ENCODE assay signal across 10 mouse cellular contexts in genomic region chr10:99941665-99942064, GRCm38 (mm10).
DNase-seq lines count a peak whose midpoint lies in the region; ATAC-seq lines count a peak whose summit lies in the region.
"Had no signal": no experiment of that assay in that cellular context is flagged by ENCODE, and none has a peak within 500 bp of the region (broad histone marks: within the 10 kb centered on the region; RNA-seq: fewer than 3 reads in every experiment).

No protein-coding gene starts in this region.

- H3K9ac ChIP-seq in heart, embryonic 15.5 days, result no peak overlapping the region
- no peak overlapping the region for H3K9ac ChIP-seq in heart, embryonic 12.5 days
- no peak overlapping the region for H3K9ac ChIP-seq in midbrain, embryonic 16.5 days (ENCODE audit: low read depth, low read length)
- H3K9ac ChIP-seq: limb, embryonic 12.5 days had no signal

- H3K4me2 ChIP-seq in heart, embryonic 15.5 days, result 0 out of 2 replicates have a peak overlapping the region, but pooled peaks have one; percentile 11
- no peak overlapping the region for H3K4me2 ChIP-seq in heart, embryonic 12.5 days
- peak overlapping the region; percentile 31; the same call in 1 of the 2 replicates for H3K4me2 ChIP-seq in midbrain, embryonic 16.5 days (ENCODE audit: low read length)
- H3K4me2 ChIP-seq: limb, embryonic 12.5 days had no signal

- H3K4me1 ChIP-seq in heart, embryonic 15.5 days (replicated peaks), result no peaks in the 10 kb centered on the region
- H3K4me1 ChIP-seq in heart, embryonic 12.5 days (replicated peaks), result peaks cover 2% of the 10 kb centered on the region; the same call in 1 of the 2 replicates
- H3K4me1 ChIP-seq in midbrain, embryonic 16.5 days (ENCODE audit: control insufficient read depth, insufficient read depth, low read length), result no peaks in the 10 kb centered on the region
- H3K4me1 ChIP-seq: limb, embryonic 12.5 days had no signal

- H3K27me3 ChIP-seq in heart, embryonic 15.5 days, result no peaks in the 10 kb centered on the region
- H3K27me3 ChIP-seq in heart, embryonic 12.5 days (replicated peaks), result no peaks in the 10 kb centered on the region
- no peaks in the 10 kb centered on the region for H3K27me3 ChIP-seq in midbrain, embryonic 16.5 days (ENCODE audit: control insufficient read depth, insufficient read depth, low read depth, low read length)
- H3K27me3 ChIP-seq: CH12.LX; limb, embryonic 12.5 days had no signal

- DNase-seq in forelimb bud, embryonic 11.5 days (ENCODE audit: low read depth, low spot score), result peak; percentile 11
- DNase-seq in kidney, postnatal 10 days, result peak; percentile 70
- DNase-seq in urinary bladder, postnatal 14 days (ENCODE audit: low spot score), result no peak
- DNase-seq in layer of hippocampus, adult 9-10 months (ENCODE audit: low spot score), result no peak
- DNase-seq in left cerebral cortex, postnatal 36 days (ENCODE audit: low spot score in 2 of 2), result no peak

- WGBS in heart, embryonic 15.5 days, result 70% methylated on average over 11 of the region's 11 CpGs
- 76% methylated on average over 11 of the region's 11 CpGs for WGBS in heart, embryonic 12.5 days
- WGBS in midbrain, embryonic 16.5 days, result 26% methylated on average over 11 of the region's 11 CpGs

- H3K4me3 ChIP-seq in heart, embryonic 15.5 days, result no peak overlapping the region
- H3K4me3 ChIP-seq in heart, embryonic 12.5 days, result no peak overlapping the region
- H3K4me3 ChIP-seq in midbrain, embryonic 16.5 days (ENCODE audit: low read depth, low read length), result no peak overlapping the region
- H3K4me3 ChIP-seq: limb, embryonic 12.5 days had no signal

- H3K27ac ChIP-seq in heart, embryonic 15.5 days, result no peak overlapping the region
- no peak overlapping the region for H3K27ac ChIP-seq in heart, embryonic 12.5 days (ENCODE audit: poor library complexity, severe bottlenecking)
- H3K27ac ChIP-seq in midbrain, embryonic 16.5 days (ENCODE audit: low read length), result peak overlapping the region; percentile 23; the same call in 1 of the 2 replicates
- H3K27ac ChIP-seq: limb, embryonic 12.5 days had no signal

- H3K9me3 ChIP-seq in heart, embryonic 15.5 days (replicated peaks), result no peaks in the 10 kb centered on the region
- H3K9me3 ChIP-seq in heart, embryonic 12.5 days (replicated peaks), result no peaks in the 10 kb centered on the region
- no peaks in the 10 kb centered on the region for H3K9me3 ChIP-seq in midbrain, embryonic 16.5 days (replicated peaks; ENCODE audit: control insufficient read depth, low read length, poor library complexity, severe bottlenecking)
- H3K9me3 ChIP-seq: limb, embryonic 12.5 days had no signal

- H3K36me3 ChIP-seq in heart, embryonic 15.5 days, result no peaks in the 10 kb centered on the region
- no peaks in the 10 kb centered on the region for H3K36me3 ChIP-seq in heart, embryonic 12.5 days
- no peaks in the 10 kb centered on the region for H3K36me3 ChIP-seq in midbrain, embryonic 16.5 days (ENCODE audit: control insufficient read depth, insufficient read depth, low read length)
- H3K36me3 ChIP-seq: limb, embryonic 12.5 days had no signal

- ATAC-seq in heart, embryonic 15.5 days (replicated peaks; ENCODE audit: insufficient number of reproducible peaks, insufficient read depth, low FRiP score, low read depth), result no peak
- ATAC-seq in heart, embryonic 12.5 days (ENCODE audit: insufficient number of reproducible peaks, low FRiP score), result no peak
- ATAC-seq in midbrain, embryonic 16.5 days, result no peak

- intact Hi-C loops in left cerebral cortex, postnatal 36 days (cut with DNase I), result no loop called here

Comparison
In these comparisons a context has a peak if more than half of its experiments do, and no peak if none do; other contexts are left out.
1. DNase-seq: peak in forelimb bud, embryonic 11.5 days (single experiment) and kidney, postnatal 10 days (single experiment); none in urinary bladder, postnatal 14 days (single experiment), layer of hippocampus, adult 9-10 months (single experiment) and left cerebral cortex, postnatal 36 days (0 of 2).